Mouse (Mus musculus): ENCODE data around the gene Ust. TPM values are rescaled to one million over a fixed set of nuclear protein-coding genes. Genes with fewer than 3 reads are reported as not detected.

Ust gene
- polyA plus RNA-seq, 1 experiment from 2014 or later: 0.63 TPM

DNA sequence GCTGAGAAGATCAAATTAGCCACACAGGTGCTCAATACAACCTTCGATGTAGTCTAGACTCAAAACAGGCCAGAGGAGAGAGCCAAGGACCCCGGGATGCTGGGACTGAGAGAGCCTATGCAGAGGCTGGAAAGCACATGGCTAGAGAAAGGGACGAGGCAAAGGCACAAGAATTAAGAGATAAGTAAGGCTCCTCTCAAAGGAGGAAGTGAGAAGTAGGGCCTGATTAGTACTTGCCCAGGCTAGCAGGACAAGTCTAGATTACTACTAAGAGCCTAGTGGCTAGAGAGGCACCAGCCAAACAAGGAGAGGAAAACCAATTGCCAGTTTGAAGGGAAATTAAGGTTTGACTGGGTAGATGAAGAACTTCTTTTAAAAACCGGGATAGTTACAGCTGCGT is 241.5 kb downstream of the Ust start:
- H3K4me1 ChIP-seq (ENCODE audit: insufficient read depth): no peaks in the 10 kb centered on the region
- no peaks in the 10 kb centered on the region for H3K9me3 ChIP-seq (ENCODE audit: low read length)
- H3K9ac ChIP-seq (replicated peaks): no peak overlapping the region
- DNase-seq: no peak
- H3K36me3 ChIP-seq (replicated peaks; ENCODE audit: insufficient read depth, low read length): no peaks in the 10 kb centered on the region
- no peak for TF ChIP-seq CTCF (IDR thresholded peaks at IDR 0.05; ENCODE audit: low read depth)
- no peak for TF ChIP-seq EP300 (IDR thresholded peaks at IDR 0.05; ENCODE audit: low read depth)
- H3K4me3 ChIP-seq (ENCODE audit: low read depth, low read length): no peak overlapping the region
- H3K4me2 ChIP-seq (ENCODE audit: low read depth, low read length): no peak overlapping the region
- H3K27me3 ChIP-seq (ENCODE audit: insufficient read depth, low read length): no peaks in the 10 kb centered on the region
- no peak overlapping the region for H3K27ac ChIP-seq (ENCODE audit: low read depth)
- WGBS (ENCODE audit: insufficient replicate concordance): 63% methylated on average over 5 of the region's 5 CpGs
- no peak for ATAC-seq

- 77% methylated on average over 4 of the region's 4 CpGs for WGBS (ENCODE audit: insufficient replicate concordance)
These were observed 248.9 kb downstream of the Ust start for GRCm38 (mm10) chr10:8269681-8270080.

DNA sequence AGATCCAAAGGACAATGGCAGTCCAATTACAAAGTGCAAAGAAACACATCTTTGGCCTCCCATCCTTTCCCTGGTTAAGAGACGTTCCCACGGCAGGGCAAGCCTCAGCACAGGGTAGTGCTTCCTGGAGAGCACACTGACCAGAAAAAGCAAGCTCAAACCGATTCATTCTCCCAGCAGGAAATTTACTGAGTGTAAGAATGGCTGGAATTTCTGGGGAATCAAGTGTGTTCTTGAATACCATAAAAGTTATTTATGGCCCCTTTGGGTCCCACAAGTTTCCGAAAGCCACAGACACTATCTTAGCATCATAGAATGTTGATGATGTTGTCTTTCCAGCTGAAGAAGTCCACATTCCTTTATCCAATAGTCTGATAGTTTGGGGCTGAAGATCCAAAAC is 258.9 kb downstream of the Ust start:
- no peak for ATAC-seq

More at GRCm38 (mm10) chr10:8269681-8270080, 248.9 kb downstream of the Ust start:
- H3K36me3 ChIP-seq (replicated peaks; ENCODE audit: insufficient read depth, low read length): no peaks in the 10 kb centered on the region
- ATAC-seq: no peak
- H3K27ac ChIP-seq (ENCODE audit: low read depth): no peak overlapping the region
- H3K4me2 ChIP-seq (ENCODE audit: low read depth, low read length): no peak overlapping the region
- TF ChIP-seq CTCF (IDR thresholded peaks at IDR 0.05; ENCODE audit: low read depth) (no peak), EP300 (IDR thresholded peaks at IDR 0.05; ENCODE audit: low read depth) (no peak)
- no peak overlapping the region for H3K9ac ChIP-seq (replicated peaks)
- DNase-seq: no peak
- no peaks in the 10 kb centered on the region for H3K9me3 ChIP-seq (ENCODE audit: low read length)
- no peak overlapping the region for H3K4me3 ChIP-seq (ENCODE audit: low read depth, low read length)
- no peaks in the 10 kb centered on the region for H3K27me3 ChIP-seq (ENCODE audit: insufficient read depth, low read length)
- no peaks in the 10 kb centered on the region for H3K4me1 ChIP-seq (ENCODE audit: insufficient read depth)

GRCm38 (mm10) chr10:8250005-8250404 is 268.6 kb downstream of the Ust start:
- WGBS (ENCODE audit: insufficient replicate concordance): 59% methylated on average over 3 of the region's 3 CpGs

More for the DNA sequence above, 258.9 kb downstream of the Ust start:
- Histone ChIP-seq H3K4me3 (ENCODE audit: low read depth, low read length) (no peak overlapping the region), H3K4me2 (ENCODE audit: low read depth, low read length) (no peak overlapping the region), H3K4me1 (ENCODE audit: insufficient read depth) (no peaks in the 10 kb centered on the region), H3K27ac (ENCODE audit: low read depth) (no peak overlapping the region), H3K9ac (replicated peaks) (no peak overlapping the region), H3K36me3 (replicated peaks; ENCODE audit: insufficient read depth, low read length) (no peaks in the 10 kb centered on the region), H3K27me3 (ENCODE audit: insufficient read depth, low read length) (no peaks in the 10 kb centered on the region), H3K9me3 (ENCODE audit: low read length) (no peaks in the 10 kb centered on the region)
- WGBS (ENCODE audit: insufficient replicate concordance): 50% methylated on average over 4 of the region's 4 CpGs
- TF ChIP-seq EP300 (IDR thresholded peaks at IDR 0.05; ENCODE audit: low read depth) (no peak), CTCF (IDR thresholded peaks at IDR 0.05; ENCODE audit: low read depth) (no peak)
- DNase-seq: no peak

GRCm38 (mm10) chr10:8242336-8242735 is 276.3 kb downstream of the Ust start:
- Histone ChIP-seq H3K4me3 (ENCODE audit: low read depth, low read length) (no peak overlapping the region), H3K4me1 (ENCODE audit: insufficient read depth) (no peaks in the 10 kb centered on the region), H3K36me3 (replicated peaks; ENCODE audit: insufficient read depth, low read length) (no peaks in the 10 kb centered on the region), H3K27ac (ENCODE audit: low read depth) (no peak overlapping the region), H3K9me3 (ENCODE audit: low read length) (no peaks in the 10 kb centered on the region), H3K27me3 (ENCODE audit: insufficient read depth, low read length) (no peaks in the 10 kb centered on the region), H3K4me2 (ENCODE audit: low read depth, low read length) (no peak overlapping the region), H3K9ac (replicated peaks) (no peak overlapping the region)
- peak; percentile 60 for DNase-seq
- TF ChIP-seq EP300 (IDR thresholded peaks at IDR 0.05; ENCODE audit: low read depth) (no peak), CTCF (IDR thresholded peaks at IDR 0.05; ENCODE audit: low read depth) (peak; percentile 72)
- ATAC-seq: no peak
- 11% methylated on average over 4 of the region's 4 CpGs for WGBS (ENCODE audit: insufficient replicate concordance)

More at GRCm38 (mm10) chr10:8250005-8250404, 268.6 kb downstream of the Ust start:
- no peak for ATAC-seq
- no peaks in the 10 kb centered on the region for H3K9me3 ChIP-seq (ENCODE audit: low read length)
- H3K4me2 ChIP-seq (ENCODE audit: low read depth, low read length): no peak overlapping the region
- no peak for DNase-seq
- H3K4me3 ChIP-seq (ENCODE audit: low read depth, low read length): no peak overlapping the region
- no peak overlapping the region for H3K9ac ChIP-seq (replicated peaks)
- TF ChIP-seq CTCF (IDR thresholded peaks at IDR 0.05; ENCODE audit: low read depth) (no peak), EP300 (IDR thresholded peaks at IDR 0.05; ENCODE audit: low read depth) (no peak)
- H3K4me1 ChIP-seq (ENCODE audit: insufficient read depth): no peaks in the 10 kb centered on the region
- H3K27me3 ChIP-seq (ENCODE audit: insufficient read depth, low read length): no peaks in the 10 kb centered on the region
- H3K36me3 ChIP-seq (replicated peaks; ENCODE audit: insufficient read depth, low read length): no peaks in the 10 kb centered on the region
- no peak overlapping the region for H3K27ac ChIP-seq (ENCODE audit: low read depth)

- no peak overlapping the region for H3K9ac ChIP-seq (replicated peaks)
- H3K9me3 ChIP-seq (ENCODE audit: low read length): no peaks in the 10 kb centered on the region
- DNase-seq (no peak), ATAC-seq (no peak)
- no peaks in the 10 kb centered on the region for H3K36me3 ChIP-seq (replicated peaks; ENCODE audit: insufficient read depth, low read length)
- 43% methylated on average over 4 of the region's 4 CpGs for WGBS (ENCODE audit: insufficient replicate concordance)
- no peaks in the 10 kb centered on the region for H3K4me1 ChIP-seq (ENCODE audit: insufficient read depth)
- H3K27me3 ChIP-seq (ENCODE audit: insufficient read depth, low read length): no peaks in the 10 kb centered on the region
- H3K4me3 ChIP-seq (ENCODE audit: low read depth, low read length): no peak overlapping the region
- H3K4me2 ChIP-seq (ENCODE audit: low read depth, low read length): no peak overlapping the region
- H3K27ac ChIP-seq (ENCODE audit: low read depth): no peak overlapping the region
- no peak for TF ChIP-seq CTCF (IDR thresholded peaks at IDR 0.05; ENCODE audit: low read depth)
- no peak for TF ChIP-seq EP300 (IDR thresholded peaks at IDR 0.05; ENCODE audit: low read depth)
These were observed 277.9 kb downstream of the Ust start for GRCm38 (mm10) chr10:8240703-8241102.

- Histone ChIP-seq H3K4me1 (ENCODE audit: insufficient read depth) (no peaks in the 10 kb centered on the region), H3K27me3 (ENCODE audit: insufficient read depth, low read length) (no peaks in the 10 kb centered on the region), H3K27ac (ENCODE audit: low read depth) (no peak overlapping the region), H3K9me3 (ENCODE audit: low read length) (no peaks in the 10 kb centered on the region), H3K4me2 (ENCODE audit: low read depth, low read length) (no peak overlapping the region), H3K36me3 (replicated peaks; ENCODE audit: insufficient read depth, low read length) (no peaks in the 10 kb centered on the region), H3K9ac (replicated peaks) (no peak overlapping the region), H3K4me3 (ENCODE audit: low read depth, low read length) (no peak overlapping the region)
- WGBS (ENCODE audit: insufficient replicate concordance): 7% methylated on average over 3 of the region's 3 CpGs
- ATAC-seq (no peak; the same call in 1 of the 2 replicates), DNase-seq (peak; percentile 81)
- TF ChIP-seq EP300 (IDR thresholded peaks at IDR 0.05; ENCODE audit: low read depth): no peak
- peak; percentile 93 for TF ChIP-seq CTCF (IDR thresholded peaks at IDR 0.05; ENCODE audit: low read depth)
These were observed 278.4 kb downstream of the Ust start for GRCm38 (mm10) chr10:8240242-8240641.
